Mouse (Mus musculus): ENCODE data around the gene Gm10337. TPM values are rescaled to one million over a fixed set of nuclear protein-coding genes. Genes with fewer than 3 reads are reported as not detected.

Gene Gm10337
- total RNA-seq, 2 experiments from 2014 or later = 3.6 TPM; not detected in 1

DNA sequence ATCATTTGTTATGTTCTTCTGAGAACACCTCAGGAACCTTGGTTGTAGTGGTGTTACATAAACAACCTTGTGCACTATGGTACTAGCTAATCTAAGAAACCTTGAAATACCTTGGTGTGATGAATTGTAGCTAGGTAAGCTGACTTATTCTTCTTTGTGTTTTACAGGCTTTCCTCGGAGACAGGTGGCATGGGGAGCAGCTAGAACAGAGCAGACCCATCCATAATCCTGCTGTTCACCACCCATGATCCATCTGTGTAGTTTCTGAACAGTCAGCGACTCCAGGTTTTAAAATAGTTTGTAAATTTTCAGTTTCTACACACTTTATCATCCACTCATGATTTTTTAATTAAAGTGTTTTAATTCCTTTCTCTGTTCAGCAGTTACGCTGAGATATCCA lies 5.2 kb upstream of the Gm10337 start:
- DNase-seq = no peak
- intact Hi-C loops (cut with DNase I) = no loop called here

DNA sequence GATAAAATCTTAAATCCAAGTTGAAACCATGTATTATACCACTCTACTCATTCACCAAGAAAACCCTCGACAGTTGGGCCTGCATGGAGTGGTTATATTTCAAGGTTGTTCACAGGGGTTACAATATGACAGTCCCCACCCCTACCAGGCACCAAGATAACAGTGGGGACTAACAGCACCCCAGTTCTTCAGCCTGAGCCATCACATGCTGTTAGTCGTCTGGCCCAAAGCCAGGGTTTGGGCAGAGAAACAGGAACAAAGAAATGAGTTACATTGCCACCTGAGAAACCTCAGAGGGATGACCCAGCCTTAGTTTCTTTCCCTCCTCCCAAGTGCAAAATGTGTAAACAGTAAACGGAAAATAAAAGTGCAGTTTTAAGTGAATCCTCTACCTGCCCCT lies 4.2 kb upstream of the Gm10337 start:
- DNase-seq = no peak

DNA sequence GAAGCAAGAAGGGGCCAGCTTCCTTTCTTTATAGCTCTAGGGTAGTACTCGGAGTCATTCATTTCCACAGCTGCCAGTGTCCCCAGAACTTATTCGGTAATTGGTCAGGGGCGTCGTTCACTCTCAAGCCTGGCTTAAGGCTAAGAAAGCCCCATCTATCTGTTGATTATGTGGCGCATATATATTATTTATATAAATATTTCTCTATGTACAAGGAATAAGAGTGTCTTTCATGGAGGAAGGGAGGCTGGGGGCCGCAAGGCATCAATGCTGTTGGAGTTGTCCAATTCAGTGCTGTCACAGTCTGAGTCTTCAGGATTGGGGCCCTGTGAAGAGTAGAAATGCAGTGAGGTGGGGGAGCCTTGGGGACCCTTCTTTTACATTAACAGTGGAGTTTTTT lies 3.7 kb upstream of the Gm10337 start:
- no peak for DNase-seq
- intact Hi-C loops (cut with DNase I) = no loop called here

More for the DNA sequence above, 4.2 kb upstream of the Gm10337 start:
- intact Hi-C loops (cut with DNase I) = no loop called here

DNA sequence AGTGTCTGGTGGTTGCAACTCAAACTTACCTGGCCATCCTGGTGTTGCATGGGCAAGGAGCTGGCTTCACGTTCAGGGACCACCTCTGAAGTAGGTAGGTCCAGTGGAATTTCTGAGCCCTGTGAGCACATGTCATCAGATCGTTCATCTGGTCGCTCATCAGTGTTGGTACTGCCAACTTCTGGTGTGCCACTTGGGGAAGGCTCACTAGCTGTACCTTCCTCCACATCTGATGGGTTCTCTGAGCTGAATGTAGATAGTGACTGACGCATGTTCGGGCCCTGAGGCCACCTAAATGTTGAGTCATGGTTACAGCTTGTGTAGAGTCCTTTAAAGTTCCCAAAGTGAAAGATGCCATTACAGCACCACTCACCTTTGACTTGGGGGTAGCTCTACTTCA lies 3.0 kb upstream of the Gm10337 start:
- intact Hi-C loops (cut with DNase I) = no loop called here
- DNase-seq = no peak

GRCm38 (mm10) chr15:102501084-102501814 lies 2.3 kb upstream of the Gm10337 start:
- intact Hi-C loops (cut with DNase I) = no loop called here
- no peak for DNase-seq

DNA sequence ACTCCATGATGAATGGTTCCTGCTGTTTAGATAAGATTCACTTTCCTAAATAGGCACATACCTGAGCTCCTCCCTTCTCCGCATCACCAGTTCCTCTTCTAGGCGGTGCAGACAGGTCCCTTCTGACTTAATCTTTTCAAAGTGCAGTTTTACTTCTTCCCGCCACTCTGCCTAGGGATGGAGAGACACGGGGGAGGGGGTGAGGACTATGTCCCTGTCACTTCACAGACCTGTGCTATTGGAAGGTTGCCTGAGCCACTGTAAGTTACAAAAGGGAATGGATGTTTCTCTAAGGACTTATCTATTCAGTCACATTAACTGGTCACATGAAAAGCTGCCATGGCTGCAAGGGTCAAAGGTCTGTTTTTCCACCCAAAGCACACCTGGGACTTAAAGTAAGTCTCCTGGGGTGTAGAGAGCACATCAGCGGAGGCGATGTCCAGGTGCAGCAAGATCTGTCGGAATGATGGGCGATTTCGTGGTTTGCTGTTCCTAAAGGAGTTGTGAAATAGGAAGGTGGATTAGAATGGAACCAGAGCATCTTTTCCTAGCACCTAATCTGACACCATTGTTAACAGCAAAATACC lies 1.2 kb upstream of the Gm10337 start:
- intact Hi-C loops (cut with DNase I) = no loop called here
- DNase-seq = no peak

DNA sequence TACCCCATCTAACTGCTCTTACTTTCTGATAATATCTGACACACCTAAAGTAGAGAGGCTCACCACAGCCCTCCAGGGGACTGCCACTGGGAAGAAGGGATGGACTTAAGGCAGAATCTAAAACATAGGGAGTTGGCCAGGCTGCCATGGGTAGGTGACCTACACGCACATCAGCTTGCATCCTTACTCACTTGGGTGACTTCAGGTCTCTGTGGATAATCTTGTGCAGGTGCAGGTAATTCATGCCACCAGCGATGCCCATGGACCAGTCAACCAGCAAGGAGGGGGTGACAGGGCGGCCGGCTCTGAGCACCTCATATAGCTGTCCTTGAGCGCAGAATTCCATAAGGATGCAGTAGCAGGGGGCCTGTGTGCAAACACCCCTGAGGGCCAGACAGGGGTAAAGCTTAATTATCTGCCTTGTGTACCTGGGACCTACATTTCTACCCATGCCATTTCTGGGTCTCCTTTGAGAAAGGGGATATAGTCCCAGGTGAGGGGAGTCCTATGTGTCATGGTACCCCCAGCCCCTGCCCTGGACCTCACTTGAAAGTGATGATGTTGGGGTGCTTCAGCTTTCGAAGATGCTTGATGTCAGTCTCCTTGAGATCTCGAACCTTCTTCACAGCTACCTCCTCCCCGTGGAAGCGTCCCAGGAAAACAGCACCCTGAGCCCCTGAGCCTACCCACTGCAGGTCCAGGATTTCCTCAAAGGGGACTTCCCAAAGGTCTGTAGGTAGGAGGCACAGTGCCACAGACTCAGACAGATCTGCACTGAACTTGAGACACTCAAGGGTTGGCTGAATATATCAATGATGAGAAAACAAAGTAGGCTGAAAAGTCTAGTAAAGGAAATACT lies 631 bp downstream of the Gm10337 start:
- DNase-seq = no peak
- intact Hi-C loops (cut with DNase I) = no loop called here

- DNase-seq = no peak
- intact Hi-C loops (cut with DNase I) = no loop called here
These were observed 1.7 kb downstream of the Gm10337 start for GRCm38 (mm10) chr15:102505073-102505769.

GRCm38 (mm10) chr15:102505770-102506463 lies 2.4 kb downstream of the Gm10337 start:
- intact Hi-C loops (cut with DNase I) = no loop called here

DNA sequence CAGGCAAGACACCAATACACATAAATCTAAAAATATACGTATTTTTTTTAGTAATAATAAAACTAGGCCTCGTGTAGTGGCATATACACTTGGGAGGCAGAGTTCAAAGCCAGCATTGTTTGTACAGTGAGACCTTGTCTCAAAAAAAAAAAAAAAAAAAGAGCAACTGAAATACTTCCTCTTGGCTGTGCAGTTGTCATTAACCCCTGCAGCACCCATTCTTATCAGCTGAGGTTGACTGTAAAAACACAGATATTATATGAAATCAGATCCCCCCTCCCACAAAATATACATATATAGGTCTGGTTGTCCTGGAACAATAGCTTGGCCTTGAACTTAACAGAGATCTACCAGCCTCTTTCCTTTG lies 2.9 kb downstream of the Gm10337 start:
- intact Hi-C loops (cut with DNase I) = no loop called here
- no peak for DNase-seq

More at GRCm38 (mm10) chr15:102505770-102506463, 2.4 kb downstream of the Gm10337 start:
- DNase-seq = no peak

- DNase-seq = no peak
- intact Hi-C loops (cut with DNase I) = no loop called here
These were observed 3.3 kb downstream of the Gm10337 start for GRCm38 (mm10) chr15:102506864-102507263.

DNA sequence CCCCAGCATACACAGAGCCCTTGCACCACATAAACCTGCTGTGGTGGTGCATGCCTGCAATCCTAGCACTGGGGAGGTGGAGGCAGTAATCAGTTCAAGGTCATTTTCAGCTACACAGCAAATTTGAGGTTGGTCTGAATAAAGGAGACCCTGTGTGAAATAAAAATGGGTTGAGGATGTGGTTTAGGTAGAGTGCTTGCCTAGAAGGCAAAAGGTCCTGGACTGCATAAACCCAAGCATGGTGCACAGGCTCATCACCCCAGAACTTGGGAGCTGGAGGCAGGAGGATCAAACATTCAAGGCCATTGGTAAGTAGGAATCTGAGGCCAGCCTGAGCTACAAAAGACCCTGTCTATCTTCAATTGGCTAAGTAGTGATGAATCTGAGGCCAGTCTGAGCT lies 4.0 kb downstream of the Gm10337 start:
- DNase-seq = no peak
- intact Hi-C loops (cut with DNase I) = no loop called here

- DNase-seq = no peak
- intact Hi-C loops (cut with DNase I) = no loop called here
These were observed 4.8 kb downstream of the Gm10337 start for GRCm38 (mm10) chr15:102508336-102508735.

DNA sequence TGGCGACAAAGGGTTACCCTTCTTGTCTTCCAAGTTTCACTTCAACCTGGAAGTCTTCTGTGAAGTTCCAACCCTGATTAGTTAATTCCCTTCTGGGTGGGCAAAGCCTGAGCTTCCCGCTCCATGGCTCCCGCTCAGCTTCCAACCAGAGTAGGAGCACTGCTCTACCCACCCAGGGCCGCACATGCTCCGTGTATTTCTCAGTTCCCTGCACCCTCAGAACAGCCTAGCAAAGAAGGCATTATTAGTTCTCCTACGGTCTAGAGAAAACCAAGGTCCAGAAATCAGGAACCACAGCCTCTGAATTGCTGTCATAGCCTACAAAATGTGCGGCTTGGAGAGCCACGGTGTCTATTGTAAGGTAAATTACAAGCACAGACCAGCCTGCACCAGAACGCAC lies 6.6 kb downstream of the Gm10337 start:
- intact Hi-C loops (cut with DNase I) = no loop called here
- no peak for DNase-seq

- peak; percentile 87 to 88 for DNase-seq
- intact Hi-C loops (cut with DNase I) = no loop called here
These were observed 7.2 kb downstream of the Gm10337 start for GRCm38 (mm10) chr15:102510590-102511284.

DNA sequence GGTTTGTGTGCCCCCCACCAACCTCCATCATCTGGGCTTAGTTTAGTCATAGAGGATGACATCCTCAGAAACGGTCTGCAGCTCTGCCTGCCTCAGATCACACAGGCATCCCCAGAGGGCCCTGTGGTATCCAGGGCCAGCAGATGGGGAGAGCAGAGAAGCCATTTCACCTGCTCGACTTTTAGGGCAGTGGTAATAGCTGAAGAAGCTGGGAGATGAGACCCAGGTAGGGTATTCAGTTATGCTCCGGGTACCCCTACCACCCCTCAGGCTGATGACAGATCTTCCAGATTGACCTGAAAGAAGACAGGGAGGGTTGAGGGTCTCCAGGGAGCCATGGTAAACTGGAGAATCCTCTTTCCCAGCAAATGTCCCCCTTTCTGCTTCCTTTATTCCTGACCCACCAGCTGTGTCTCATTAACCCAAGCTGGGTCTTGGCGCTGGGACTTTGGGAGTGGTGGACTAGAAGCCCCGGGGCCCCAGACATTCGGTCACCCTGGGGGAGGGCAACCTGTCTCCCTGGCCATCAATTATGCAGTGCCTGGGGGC lies 7.8 kb downstream of the Gm10337 start:
- DNase-seq = no peak
- intact Hi-C loops (cut with DNase I) = no loop called here

- intact Hi-C loops (cut with DNase I) = no loop called here
These were observed 8.5 kb downstream of the Gm10337 start for GRCm38 (mm10) chr15:102512010-102512409.

DNA sequence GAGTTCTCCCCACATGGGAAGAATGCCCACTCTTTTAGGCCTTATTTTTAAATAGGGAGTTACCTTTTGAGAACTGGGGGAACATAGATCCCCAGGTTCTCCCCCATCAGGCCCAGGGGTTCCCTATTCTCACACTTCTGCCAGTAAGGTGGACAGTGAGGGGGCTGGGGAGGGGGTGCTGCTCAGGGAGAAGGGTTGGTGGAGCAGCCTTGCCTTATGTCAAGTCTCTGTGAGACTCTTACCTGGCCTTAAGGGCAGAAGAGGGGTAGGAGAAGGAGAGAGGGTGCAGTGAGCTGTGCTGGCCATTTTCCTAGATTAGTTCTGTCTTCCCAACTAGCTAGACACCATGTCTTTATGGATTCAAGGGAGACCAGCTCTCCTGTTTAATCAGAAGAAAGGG lies 8.9 kb downstream of the Gm10337 start:
- intact Hi-C loops (cut with DNase I) = no loop called here
- DNase-seq = no peak

More at GRCm38 (mm10) chr15:102512010-102512409, 8.5 kb downstream of the Gm10337 start:
- DNase-seq = no peak

DNA sequence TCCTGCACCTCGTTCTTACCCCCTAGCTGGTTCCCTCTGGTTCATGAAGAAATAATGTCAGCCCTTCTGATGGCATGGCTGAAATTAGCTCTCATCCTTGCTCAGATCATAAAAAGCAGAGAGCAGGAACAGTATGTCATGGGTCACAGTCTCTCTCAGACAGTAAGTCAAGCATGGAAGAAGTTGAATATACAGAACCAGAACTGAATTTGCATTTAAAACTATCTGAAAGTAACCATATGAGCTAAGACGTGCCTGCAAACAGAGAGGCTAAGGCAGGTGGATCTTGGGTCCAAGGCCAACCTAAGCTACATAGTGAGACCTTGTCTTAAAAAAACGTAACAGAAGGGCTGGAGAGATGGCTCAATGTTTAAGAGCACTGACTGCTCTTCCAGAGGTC lies 9.5 kb downstream of the Gm10337 start:
- intact Hi-C loops (cut with DNase I) = no loop called here

GRCm38 (mm10) chr15:102515261-102515660 lies 11.7 kb downstream of the Gm10337 start:
- no peak for DNase-seq
- intact Hi-C loops (cut with DNase I) = no loop called here

More for the DNA sequence above, 9.5 kb downstream of the Gm10337 start:
- DNase-seq = no peak

All from heart, postnatal 10 days (tissue).